Mouse (Mus musculus): ENCODE measurements around the gene Tmem98. TPM values are rescaled to one million over a fixed set of nuclear protein-coding genes. Genes with fewer than 3 reads are reported as not detected.
A peak's percentile ranks its signal among the peaks of the same experiment; 100 is the strongest.

The Tmem98 gene
- polyA plus RNA-seq, 1 experiment from 2014 or later, result 111 TPM

DNA sequence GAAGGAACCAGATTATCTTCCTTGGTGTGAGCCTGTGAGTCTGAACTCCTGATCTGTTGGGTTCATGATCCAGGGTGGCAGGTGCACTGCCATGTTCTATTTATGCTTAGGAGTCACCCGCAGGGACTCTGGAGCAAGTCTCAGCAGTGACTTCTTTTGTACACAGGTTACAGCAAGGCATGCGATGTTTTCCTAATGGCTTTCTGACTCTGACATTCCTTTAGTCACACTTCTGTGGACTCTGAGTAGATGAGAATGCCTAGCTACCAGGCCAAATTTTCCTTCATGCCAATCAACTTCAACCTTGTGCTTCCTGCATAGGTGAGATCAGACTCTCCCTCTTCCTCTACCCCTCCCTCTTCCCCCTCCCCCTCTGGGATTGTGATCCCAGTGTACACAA lies 25.4 kb downstream of the Tmem98 start:
- H3K36me3 ChIP-seq (ENCODE audit: control insufficient read depth, insufficient read depth, low read length), result no peaks in the 10 kb centered on the region
- H3K9me3 ChIP-seq (replicated peaks; ENCODE audit: control insufficient read depth, low read length), result no peaks in the 10 kb centered on the region
- H3K4me1 ChIP-seq (ENCODE audit: control insufficient read depth, insufficient read depth, low read length), result no peaks in the 10 kb centered on the region
- WGBS, result 78% methylated on average over 2 of the region's 2 CpGs
- no peak overlapping the region for H3K4me2 ChIP-seq (ENCODE audit: low read depth, low read length)
- peak; percentile 29; the same call in 1 of the 2 replicates for ATAC-seq (ENCODE audit: insufficient read depth, low FRiP score)
- no peak overlapping the region for H3K9ac ChIP-seq (ENCODE audit: low read length)
- H3K27me3 ChIP-seq (ENCODE audit: control insufficient read depth, insufficient read depth, low read length), result no peaks in the 10 kb centered on the region
- H3K4me3 ChIP-seq (replicated peaks; ENCODE audit: low read length), result no peak overlapping the region
- H3K27ac ChIP-seq (ENCODE audit: low read length), result no peak overlapping the region; the same call in 1 of the 2 replicates

DNA sequence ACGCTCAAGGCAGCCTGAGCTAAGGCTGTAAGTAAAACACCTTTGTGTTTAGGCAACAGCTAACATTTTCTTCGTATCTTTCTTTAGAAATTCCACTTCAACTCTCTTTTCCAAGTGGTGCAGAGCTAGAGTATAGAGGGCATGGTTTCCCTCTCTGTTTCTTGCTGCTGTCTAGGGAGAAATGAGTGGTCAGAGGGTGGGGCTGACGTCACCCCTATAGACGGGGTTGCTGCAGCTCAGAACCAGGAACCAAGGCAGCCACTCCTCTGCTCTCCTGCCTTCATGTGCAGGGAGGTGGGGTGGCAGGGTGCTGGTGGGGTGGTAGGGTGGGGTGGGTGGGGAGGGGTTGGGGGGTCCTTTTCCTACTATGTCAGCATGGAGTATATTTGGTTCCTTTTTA lies 25.9 kb downstream of the Tmem98 start:
- no peak overlapping the region for H3K27ac ChIP-seq (ENCODE audit: low read length)
- H3K4me2 ChIP-seq (ENCODE audit: low read depth, low read length), result no peak overlapping the region

DNA sequence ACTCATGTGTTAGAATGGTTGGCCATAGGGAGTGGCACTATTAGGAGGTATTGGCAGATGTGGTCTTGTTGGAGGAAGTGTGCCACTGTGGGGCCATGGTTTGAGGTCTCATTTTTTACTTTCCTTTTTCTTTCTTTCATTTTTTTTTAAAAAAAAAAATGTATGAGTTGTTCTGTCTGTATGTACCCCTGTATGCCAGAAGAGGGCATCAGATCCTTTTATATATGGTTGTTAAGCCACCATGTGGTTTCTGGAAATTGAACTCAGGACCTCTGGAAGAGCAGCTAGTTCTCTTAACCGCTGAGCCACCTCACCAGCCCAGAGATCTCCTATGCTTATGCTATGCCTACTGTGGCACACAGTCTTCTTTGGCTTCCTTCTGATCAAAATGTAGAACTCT lies 28.7 kb downstream of the Tmem98 start:
- no peak overlapping the region for H3K27ac ChIP-seq (ENCODE audit: low read length)
- H3K9me3 ChIP-seq (replicated peaks; ENCODE audit: control insufficient read depth, low read length), result no peaks in the 10 kb centered on the region
- ATAC-seq (ENCODE audit: insufficient read depth, low FRiP score), result no peak
- WGBS, result 83% methylated on average over 1 of the region's 1 CpGs
- no peaks in the 10 kb centered on the region for H3K27me3 ChIP-seq (ENCODE audit: control insufficient read depth, insufficient read depth, low read length)
- no peak overlapping the region for H3K4me2 ChIP-seq (ENCODE audit: low read depth, low read length)
- H3K4me1 ChIP-seq (ENCODE audit: control insufficient read depth, insufficient read depth, low read length), result no peaks in the 10 kb centered on the region
- H3K36me3 ChIP-seq (ENCODE audit: control insufficient read depth, insufficient read depth, low read length), result no peaks in the 10 kb centered on the region
- H3K9ac ChIP-seq (ENCODE audit: low read length), result no peak overlapping the region
- H3K4me3 ChIP-seq (replicated peaks; ENCODE audit: low read length), result no peak overlapping the region

More for the DNA sequence above, 25.9 kb downstream of the Tmem98 start:
- ATAC-seq (ENCODE audit: insufficient read depth, low FRiP score), result peak; percentile 25; the same call in 1 of the 2 replicates
- Histone ChIP-seq H3K4me1 (ENCODE audit: control insufficient read depth, insufficient read depth, low read length) (no peaks in the 10 kb centered on the region), H3K4me3 (replicated peaks; ENCODE audit: low read length) (no peak overlapping the region), H3K36me3 (ENCODE audit: control insufficient read depth, insufficient read depth, low read length) (no peaks in the 10 kb centered on the region), H3K9ac (ENCODE audit: low read length) (no peak overlapping the region), H3K9me3 (replicated peaks; ENCODE audit: control insufficient read depth, low read length) (no peaks in the 10 kb centered on the region), H3K27me3 (ENCODE audit: control insufficient read depth, insufficient read depth, low read length) (no peaks in the 10 kb centered on the region)
- WGBS, result 62% methylated on average over 4 of the region's 4 CpGs

DNA sequence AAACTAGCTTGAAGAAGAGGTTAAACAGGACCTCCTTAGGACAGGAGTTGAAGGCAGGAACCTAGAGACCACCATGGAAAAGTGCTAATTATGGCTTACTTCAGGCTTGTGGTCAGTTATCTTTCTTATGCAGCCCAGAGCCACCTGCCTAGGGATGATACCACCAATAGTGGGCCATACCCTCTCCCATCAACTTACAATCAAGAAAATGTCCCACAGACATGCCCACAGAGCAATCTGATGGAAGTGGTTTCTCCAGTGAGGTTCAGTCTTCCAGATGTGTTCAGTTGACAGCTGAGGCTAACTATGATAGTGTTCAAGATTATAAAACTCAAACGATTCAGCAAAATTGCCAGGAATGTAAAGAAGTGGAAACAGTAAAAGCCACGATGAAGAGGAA lies 33.5 kb downstream of the Tmem98 start:
- no peaks in the 10 kb centered on the region for H3K36me3 ChIP-seq (ENCODE audit: control insufficient read depth, insufficient read depth, low read length)
- H3K4me3 ChIP-seq (replicated peaks; ENCODE audit: low read length), result no peak overlapping the region
- H3K27me3 ChIP-seq (ENCODE audit: control insufficient read depth, insufficient read depth, low read length), result 0 out of 2 replicates have a peak, but pooled peaks cover 3% of the 10 kb centered on the region
- H3K9ac ChIP-seq (ENCODE audit: low read length), result no peak overlapping the region
- no peaks in the 10 kb centered on the region for H3K9me3 ChIP-seq (replicated peaks; ENCODE audit: control insufficient read depth, low read length)
- WGBS, result 82% methylated on average over 2 of the region's 2 CpGs
- H3K4me1 ChIP-seq (ENCODE audit: control insufficient read depth, insufficient read depth, low read length), result no peaks in the 10 kb centered on the region
- ATAC-seq (ENCODE audit: insufficient read depth, low FRiP score), result no peak
- no peak overlapping the region for H3K27ac ChIP-seq (ENCODE audit: low read length)
- no peak overlapping the region for H3K4me2 ChIP-seq (ENCODE audit: low read depth, low read length)

DNA sequence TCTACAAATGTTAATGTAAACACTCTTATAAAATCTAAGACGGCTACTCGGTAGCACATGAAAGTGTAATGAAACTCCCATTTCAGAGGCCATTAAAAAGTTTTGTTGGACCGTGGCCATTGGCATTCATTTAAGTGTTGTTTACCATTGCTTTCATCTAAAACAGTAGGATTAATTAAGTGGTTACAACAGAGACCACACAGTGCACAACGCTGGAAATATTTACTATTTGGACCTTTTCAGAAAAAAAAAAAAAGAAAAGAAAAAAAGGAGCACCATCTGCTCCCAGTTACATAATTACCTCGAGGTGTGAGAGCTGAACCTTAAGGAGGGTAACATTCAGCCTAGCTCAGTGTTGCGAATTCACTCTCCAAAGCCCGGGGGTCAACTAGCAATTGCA lies 35.5 kb downstream of the Tmem98 start:
- Histone ChIP-seq H3K9ac (ENCODE audit: low read length) (no peak overlapping the region), H3K4me3 (replicated peaks; ENCODE audit: low read length) (no peak overlapping the region), H3K9me3 (replicated peaks; ENCODE audit: control insufficient read depth, low read length) (no peaks in the 10 kb centered on the region), H3K4me1 (ENCODE audit: control insufficient read depth, insufficient read depth, low read length) (no peaks in the 10 kb centered on the region), H3K27ac (ENCODE audit: low read length) (no peak overlapping the region), H3K4me2 (ENCODE audit: low read depth, low read length) (no peak overlapping the region), H3K36me3 (ENCODE audit: control insufficient read depth, insufficient read depth, low read length) (no peaks in the 10 kb centered on the region), H3K27me3 (ENCODE audit: control insufficient read depth, insufficient read depth, low read length) (0 out of 2 replicates have a peak, but pooled peaks cover 3% of the 10 kb centered on the region)
- WGBS, result 48% methylated on average over 7 of the region's 7 CpGs
- no peak for ATAC-seq (ENCODE audit: insufficient read depth, low FRiP score)

DNA sequence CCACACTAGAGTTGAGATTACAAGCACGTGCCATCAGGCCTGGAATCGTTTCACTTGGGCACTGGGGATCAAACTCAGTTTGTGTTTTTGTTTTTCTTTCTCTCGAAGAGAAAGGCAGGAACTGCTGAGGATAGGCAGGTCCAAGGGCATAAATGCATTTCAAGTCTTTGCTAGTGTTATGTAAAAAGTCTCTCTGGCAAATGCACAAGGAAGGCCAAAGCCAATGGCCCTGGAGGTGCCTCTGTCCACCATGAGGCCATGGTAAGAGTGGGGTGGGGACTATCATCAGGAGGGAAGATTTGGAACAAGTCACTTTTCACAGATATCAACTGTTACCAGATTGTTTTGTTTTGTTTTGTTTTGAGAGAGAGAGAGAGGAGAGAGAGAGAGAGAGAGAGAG lies 36.1 kb downstream of the Tmem98 start:
- Histone ChIP-seq H3K9ac (ENCODE audit: low read length) (no peak overlapping the region), H3K36me3 (ENCODE audit: control insufficient read depth, insufficient read depth, low read length) (no peaks in the 10 kb centered on the region), H3K27me3 (ENCODE audit: control insufficient read depth, insufficient read depth, low read length) (0 out of 2 replicates have a peak, but pooled peaks cover 3% of the 10 kb centered on the region), H3K27ac (ENCODE audit: low read length) (no peak overlapping the region), H3K4me2 (ENCODE audit: low read depth, low read length) (no peak overlapping the region), H3K4me1 (ENCODE audit: control insufficient read depth, insufficient read depth, low read length) (no peaks in the 10 kb centered on the region), H3K9me3 (replicated peaks; ENCODE audit: control insufficient read depth, low read length) (no peaks in the 10 kb centered on the region), H3K4me3 (replicated peaks; ENCODE audit: low read length) (no peak overlapping the region)
- WGBS, result 33% methylated on average over 3 of the region's 3 CpGs
- no peak for ATAC-seq (ENCODE audit: insufficient read depth, low FRiP score)

DNA sequence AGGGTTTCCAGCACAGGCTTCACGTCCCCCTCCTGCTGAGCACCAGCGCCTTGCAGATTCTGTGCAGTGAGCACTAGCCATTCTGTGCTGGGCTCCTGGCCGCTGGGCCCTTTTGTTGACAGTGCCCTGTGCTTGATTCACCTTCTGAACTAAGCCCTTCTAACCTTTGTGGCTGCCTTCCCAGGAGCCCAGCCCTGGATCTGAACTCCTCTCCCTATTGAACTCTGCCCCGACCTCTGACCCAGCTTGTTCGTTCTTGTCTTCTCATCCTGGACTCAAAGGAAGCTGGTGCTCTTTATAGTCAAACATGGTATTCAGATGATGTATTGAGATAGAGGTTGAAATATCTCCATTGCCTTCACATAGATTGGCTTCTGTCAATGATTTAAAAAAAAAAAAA lies 38.2 kb downstream of the Tmem98 start:
- Histone ChIP-seq H3K27ac (ENCODE audit: low read length) (no peak overlapping the region), H3K4me3 (replicated peaks; ENCODE audit: low read length) (no peak overlapping the region), H3K4me1 (ENCODE audit: control insufficient read depth, insufficient read depth, low read length) (no peaks in the 10 kb centered on the region), H3K9me3 (replicated peaks; ENCODE audit: control insufficient read depth, low read length) (no peaks in the 10 kb centered on the region), H3K27me3 (ENCODE audit: control insufficient read depth, insufficient read depth, low read length) (0 out of 2 replicates have a peak, but pooled peaks cover 3% of the 10 kb centered on the region), H3K9ac (ENCODE audit: low read length) (no peak overlapping the region), H3K36me3 (ENCODE audit: control insufficient read depth, insufficient read depth, low read length) (no peaks in the 10 kb centered on the region), H3K4me2 (ENCODE audit: low read depth, low read length) (no peak overlapping the region)
- ATAC-seq (ENCODE audit: insufficient read depth, low FRiP score), result no peak
- WGBS, result 54% methylated on average over 5 of the region's 5 CpGs

DNA sequence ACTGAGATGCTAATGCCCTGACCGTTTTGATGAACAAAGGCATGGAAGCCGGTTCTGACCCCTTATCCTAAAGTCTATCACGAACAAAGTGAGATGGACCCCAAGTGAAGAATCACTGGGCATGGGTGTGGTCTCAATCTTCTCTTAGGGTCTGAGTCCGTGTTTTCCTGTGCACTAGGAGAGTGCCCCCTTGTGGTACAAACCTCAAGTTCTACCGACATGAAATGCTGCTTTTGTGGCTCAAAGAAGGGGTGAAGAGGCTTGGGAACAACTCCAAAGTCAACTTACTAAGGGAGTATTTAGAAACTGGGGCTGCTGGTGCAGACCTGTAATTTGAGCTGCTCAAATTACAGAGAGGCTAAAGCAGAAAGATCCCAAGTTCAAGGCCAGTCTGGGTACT lies 41.9 kb downstream of the Tmem98 start:
- no peak overlapping the region for H3K4me3 ChIP-seq (replicated peaks; ENCODE audit: low read length)
- 44% methylated on average over 5 of the region's 5 CpGs for WGBS
- no peak for ATAC-seq (ENCODE audit: insufficient read depth, low FRiP score)
- no peaks in the 10 kb centered on the region for H3K4me1 ChIP-seq (ENCODE audit: control insufficient read depth, insufficient read depth, low read length)
- H3K4me2 ChIP-seq (ENCODE audit: low read depth, low read length), result no peak overlapping the region
- H3K9me3 ChIP-seq (replicated peaks; ENCODE audit: control insufficient read depth, low read length), result no peaks in the 10 kb centered on the region
- H3K9ac ChIP-seq (ENCODE audit: low read length), result no peak overlapping the region
- H3K27me3 ChIP-seq (ENCODE audit: control insufficient read depth, insufficient read depth, low read length), result 0 out of 2 replicates have a peak, but pooled peaks cover 2% of the 10 kb centered on the region
- no peaks in the 10 kb centered on the region for H3K36me3 ChIP-seq (ENCODE audit: control insufficient read depth, insufficient read depth, low read length)
- H3K27ac ChIP-seq (ENCODE audit: low read length), result no peak overlapping the region

DNA sequence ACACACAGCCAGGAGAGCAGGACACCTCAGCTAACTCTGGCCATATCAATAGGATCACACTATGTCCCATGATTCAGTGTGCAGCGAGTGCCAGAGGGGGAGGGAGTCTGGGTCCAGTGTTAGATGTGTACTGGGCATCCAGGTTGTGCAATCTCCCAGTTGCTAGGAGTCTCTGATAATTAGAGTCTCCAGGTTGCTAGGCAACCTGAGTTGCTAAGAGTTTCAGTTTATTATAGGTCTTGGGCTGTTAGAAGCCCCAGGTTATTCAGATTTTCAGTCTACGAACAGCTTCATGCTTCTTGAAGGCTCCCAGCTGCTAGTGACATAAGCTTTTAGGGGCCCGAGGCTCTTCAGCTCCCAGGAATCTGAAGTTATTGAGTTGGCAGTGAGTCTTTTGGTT lies 43.0 kb downstream of the Tmem98 start:
- Histone ChIP-seq H3K36me3 (ENCODE audit: control insufficient read depth, insufficient read depth, low read length) (no peaks in the 10 kb centered on the region), H3K9me3 (replicated peaks; ENCODE audit: control insufficient read depth, low read length) (no peaks in the 10 kb centered on the region), H3K4me3 (replicated peaks; ENCODE audit: low read length) (no peak overlapping the region), H3K4me2 (ENCODE audit: low read depth, low read length) (no peak overlapping the region), H3K27ac (ENCODE audit: low read length) (no peak overlapping the region), H3K27me3 (ENCODE audit: control insufficient read depth, insufficient read depth, low read length) (no peaks in the 10 kb centered on the region), H3K9ac (ENCODE audit: low read length) (no peak overlapping the region), H3K4me1 (ENCODE audit: control insufficient read depth, insufficient read depth, low read length) (no peaks in the 10 kb centered on the region)
- 0 out of 2 replicates have a peak, but pooled peaks have one; percentile 51 for ATAC-seq (ENCODE audit: insufficient read depth, low FRiP score)
- 34% methylated on average over 3 of the region's 3 CpGs for WGBS

DNA sequence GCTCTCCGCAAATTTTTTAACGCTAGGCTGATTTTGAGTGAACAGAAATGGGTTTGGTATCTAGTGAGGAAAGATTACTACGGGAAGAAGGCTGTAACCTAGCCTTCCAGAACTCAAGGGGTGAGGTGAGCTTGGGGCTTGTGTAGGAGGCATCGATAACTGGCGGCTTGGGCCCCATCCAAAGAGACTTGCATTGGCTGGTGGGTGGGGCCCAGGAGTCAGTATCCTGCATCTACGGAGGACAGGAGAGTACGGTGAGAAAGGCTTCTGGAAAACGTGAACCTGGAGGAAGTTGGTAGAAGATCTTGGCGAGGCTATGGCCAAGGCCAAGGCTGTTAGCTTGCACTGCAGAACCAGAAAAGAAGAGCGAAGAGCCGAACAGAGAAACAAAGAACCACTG lies 44.5 kb downstream of the Tmem98 start:
- H3K4me2 ChIP-seq (ENCODE audit: low read depth, low read length), result no peak overlapping the region

More for the DNA sequence above, 44.5 kb downstream of the Tmem98 start:
- no peaks in the 10 kb centered on the region for H3K27me3 ChIP-seq (ENCODE audit: control insufficient read depth, insufficient read depth, low read length)
- H3K4me1 ChIP-seq (ENCODE audit: control insufficient read depth, insufficient read depth, low read length), result no peaks in the 10 kb centered on the region
- ATAC-seq (ENCODE audit: insufficient read depth, low FRiP score), result no peak
- no peaks in the 10 kb centered on the region for H3K36me3 ChIP-seq (ENCODE audit: control insufficient read depth, insufficient read depth, low read length)
- H3K9me3 ChIP-seq (replicated peaks; ENCODE audit: control insufficient read depth, low read length), result no peaks in the 10 kb centered on the region
- 86% methylated on average over 11 of the region's 11 CpGs for whole genome bisulfite sequencing
- no peak overlapping the region for H3K9ac ChIP-seq (ENCODE audit: low read length)
- no peak overlapping the region for H3K4me3 ChIP-seq (replicated peaks; ENCODE audit: low read length)
- no peak overlapping the region for H3K27ac ChIP-seq (ENCODE audit: low read length)

All from stomach, embryonic 16.5 days (tissue).